Mouse (Mus musculus) brain, embryonic 14.5 days (tissue): ENCODE data around the gene 1700013G24Rik.

ENCODE experiments used
- CTCF ChIP-seq: fragments of 200-500 bp; IDR thresholded peaks from 2 replicates; pipeline ENCODE4 v1.5.1; 2012; ENCODE audit warnings: inconsistent platforms, mild to moderate bottlenecking, moderate library complexity, borderline replicate concordance; ENCODE audit not compliant: insufficient read depth, insufficient read length; ENCODE audit errors: extremely low read depth
- POLR2A ChIP-seq: fragments of 200-500 bp; IDR thresholded peaks from 2 replicates; pipeline ENCODE4 v1.6.1; 2012; ENCODE audit warnings: mild to moderate bottlenecking, inconsistent platforms, borderline replicate concordance; ENCODE audit not compliant: poor library complexity, insufficient read depth, insufficient read length, severe bottlenecking; ENCODE audit errors: extremely low read depth

DNA sequence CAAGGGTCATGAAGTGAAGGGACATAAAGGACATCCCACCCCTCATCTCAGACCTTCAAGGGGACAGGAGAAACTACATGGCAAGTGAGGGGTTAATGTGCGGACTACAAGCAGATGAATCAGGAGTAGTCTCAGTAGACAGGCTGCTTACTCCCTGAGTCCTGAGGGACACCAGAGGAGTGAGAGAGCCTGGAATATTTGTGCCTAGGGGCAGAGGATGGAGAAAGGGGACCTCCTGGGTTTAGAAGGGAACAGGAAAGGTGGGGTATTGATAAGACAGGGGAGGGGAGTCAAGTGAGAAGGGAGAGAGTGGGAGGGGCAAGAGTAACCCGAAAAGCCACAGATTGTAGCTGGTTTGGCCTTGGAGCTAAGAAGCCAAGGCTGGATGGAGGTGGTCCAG is 4.4 kb upstream of the 1700013G24Rik start:
- TF ChIP-seq CTCF (no peak), POLR2A (no peak)
